Mouse (Mus musculus): Measurements from ENCODE around the gene Hhat.

DNA sequence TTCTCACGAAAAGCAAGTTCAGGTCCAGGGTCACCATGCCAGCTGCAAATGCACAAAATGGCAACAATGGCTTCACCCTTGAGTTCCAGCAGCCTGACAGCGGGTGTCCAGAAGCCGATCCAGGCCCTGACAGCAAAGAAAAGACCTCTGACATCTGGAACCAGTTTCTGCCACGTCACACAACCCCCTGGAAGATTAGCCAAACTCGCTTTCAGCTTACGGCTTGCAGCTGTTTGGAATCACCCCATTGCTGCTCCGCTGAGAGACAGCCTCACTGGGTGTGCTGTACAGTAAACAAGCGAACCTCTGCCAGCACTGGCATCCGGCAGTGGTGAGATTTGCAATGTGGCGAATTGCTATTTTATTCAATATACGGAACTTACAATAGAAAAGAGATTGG lies 18.8 kb upstream of the Hhat start:
- TF ChIP-seq TAL1 (IDR thresholded peaks at IDR 0.05; ENCODE audit: low read length), result no peak
- no peak for TF ChIP-seq GATA1 (IDR thresholded peaks at IDR 0.05; ENCODE audit: low read length)

Measured in erythroblast, embryonic 14.5 days (primary cell).